Mouse (Mus musculus) adrenal gland, postnatal 25 days (tissue): ENCODE results near the gene Lrrc8c. TPM values are rescaled to one million over a fixed set of nuclear protein-coding genes. Genes with fewer than 3 reads are reported as not detected.

ENCODE experiments used
- DNase-seq: peaks from one replicate; pipeline ENCODE4 v3.0.0; 2021; ENCODE audit warnings: mixed read lengths
- total RNA-seq: library from RNA; stranded (reverse); gene quantifications from 2 replicates; pipeline ENCODE4 v1.2.3, GENCODE M21; 2021

Lrrc8c gene
- total RNA-seq, 1 experiment from 2014 or later, result 36.8 TPM

DNA sequence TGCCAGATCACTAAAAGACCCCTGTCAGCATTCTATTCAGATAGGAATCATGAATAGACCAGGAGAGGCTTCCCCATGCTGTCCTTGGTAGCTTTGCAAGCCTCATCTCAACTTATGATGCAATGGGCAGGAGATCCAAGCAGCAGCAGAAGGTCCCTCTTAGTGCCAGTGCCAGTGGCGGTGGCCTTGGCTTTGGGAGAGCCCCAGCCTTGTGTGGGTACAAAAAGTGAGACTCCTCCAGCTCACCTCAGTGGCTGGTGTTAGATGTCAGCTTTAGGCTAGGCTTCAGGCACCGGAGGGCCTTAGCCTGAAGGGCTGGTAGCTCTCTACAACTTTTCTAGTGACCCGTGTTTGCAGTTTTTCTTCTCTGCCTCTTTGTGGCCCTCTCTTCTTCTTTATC, 18.1 kb upstream of the Lrrc8c start:
- DNase-seq, result no peak

DNA sequence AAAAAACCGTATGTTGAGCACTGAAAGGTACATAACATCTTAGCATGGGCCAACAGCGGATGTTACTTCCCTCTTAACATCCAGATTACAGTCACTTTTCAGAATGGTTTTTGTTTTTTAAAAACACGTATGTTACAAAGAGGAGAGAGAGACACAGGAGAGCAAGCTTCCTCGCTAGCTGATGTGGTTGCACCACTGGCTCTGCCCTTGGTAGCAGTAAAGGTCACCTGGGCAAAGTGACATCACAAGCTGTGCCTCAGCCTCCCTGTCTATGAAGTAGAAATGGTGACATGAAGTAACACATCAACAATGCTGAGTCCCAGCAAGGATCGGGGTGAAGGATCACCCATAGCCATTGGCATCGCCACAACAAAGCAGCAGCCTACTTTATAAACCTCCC, 10.4 kb upstream of the Lrrc8c start:
- no peak for DNase-seq

DNA sequence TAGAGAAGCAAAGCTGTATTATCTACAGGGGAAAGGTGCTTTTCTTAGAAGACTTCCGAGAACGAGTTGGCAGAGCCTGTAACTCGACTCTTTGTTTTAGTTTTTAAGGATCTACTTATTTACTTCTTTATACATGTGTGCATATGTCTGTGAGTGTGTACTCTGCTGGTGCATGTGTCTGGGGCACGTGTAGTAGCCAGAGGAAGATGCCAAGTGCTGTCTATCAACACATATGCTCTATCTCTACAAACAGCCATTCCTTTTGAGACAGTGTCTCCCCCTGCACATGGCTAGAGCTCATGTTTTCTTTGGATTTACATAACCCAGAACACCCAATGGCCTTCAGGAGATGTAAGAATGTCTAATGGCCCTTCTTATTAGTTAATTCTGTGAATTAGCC, 6.9 kb upstream of the Lrrc8c start:
- DNase-seq, result no peak

DNA sequence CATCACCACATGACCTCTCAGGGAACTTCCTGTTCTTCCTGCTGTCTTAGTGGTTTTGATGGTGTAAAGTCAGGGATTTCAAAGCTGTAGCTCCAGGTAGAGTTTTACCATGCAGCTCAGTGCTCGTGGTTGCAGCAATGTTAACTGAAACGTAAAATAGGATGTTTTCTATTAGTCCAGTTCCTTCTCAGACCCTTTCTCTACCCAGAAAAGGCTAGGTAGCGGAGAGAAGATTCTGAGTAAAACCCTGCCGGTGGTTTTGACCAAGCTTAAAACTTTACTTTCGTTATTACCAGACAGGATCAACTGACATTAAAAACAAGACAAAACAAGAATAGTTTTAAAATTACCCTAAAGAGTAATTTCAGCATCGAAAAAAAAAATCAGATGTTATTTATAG, 3.7 kb upstream of the Lrrc8c start:
- no peak for DNase-seq

DNA sequence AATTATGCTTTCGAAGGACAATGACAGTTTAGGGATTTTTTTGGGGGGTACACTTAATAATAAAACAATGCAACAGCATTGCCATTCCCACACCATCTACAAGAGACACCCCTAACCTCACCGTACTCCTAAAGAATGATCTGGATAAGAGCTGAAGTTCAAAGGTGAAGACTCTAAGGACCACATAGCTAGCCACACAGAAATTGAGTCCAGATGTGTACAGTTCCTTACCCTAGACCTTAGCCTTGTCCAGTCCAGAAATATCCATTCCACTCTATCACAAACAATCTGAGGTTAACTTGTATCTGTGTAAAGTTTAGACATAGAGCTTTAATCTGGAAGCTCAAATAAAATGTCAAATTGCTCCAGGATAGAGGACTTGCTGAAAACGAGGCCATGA, 2.9 kb upstream of the Lrrc8c start:
- no peak for DNase-seq

GRCm38 (mm10) chr5:105517992-105518625, 1.1 kb upstream of the Lrrc8c start:
- no peak for DNase-seq

DNA sequence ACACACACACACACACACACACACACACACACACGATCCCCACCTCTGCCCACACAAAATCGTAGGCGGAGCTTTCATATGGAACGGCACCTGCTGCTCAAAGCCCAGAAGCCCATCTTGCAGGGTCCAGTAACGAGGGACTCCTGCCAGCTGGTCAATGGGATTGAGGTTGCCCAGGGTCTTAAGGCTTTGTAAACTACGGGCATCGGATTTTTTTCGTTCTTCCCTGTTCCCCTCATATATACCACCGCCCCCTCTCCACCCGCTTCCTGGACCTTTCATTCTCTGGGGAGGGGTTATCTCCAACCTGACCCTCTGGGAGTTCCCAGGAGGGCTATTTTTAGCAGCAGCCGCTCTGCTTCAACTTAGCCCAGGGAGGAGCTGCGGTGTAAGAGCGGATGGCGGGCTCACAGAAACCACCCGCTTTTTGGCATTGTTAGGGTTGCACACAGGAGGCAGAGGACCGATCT, 527 bp upstream of the Lrrc8c start:
- no peak for DNase-seq

DNA sequence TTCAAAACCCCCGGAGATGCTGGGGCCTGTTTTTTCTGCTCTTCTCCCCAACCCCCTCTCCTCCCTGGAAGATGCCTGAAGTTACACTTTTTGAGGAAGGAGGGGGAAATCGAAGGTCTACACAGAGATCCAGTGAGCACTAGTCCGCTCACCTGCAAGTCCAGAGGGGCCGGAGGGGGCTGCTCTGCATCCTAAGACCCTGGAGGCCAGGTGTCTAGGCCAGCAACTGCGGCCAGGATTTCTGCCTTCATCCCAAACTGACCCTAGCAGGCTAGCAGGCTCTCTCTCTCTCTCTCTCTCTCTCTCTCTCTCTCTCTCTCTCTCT, 750 bp downstream of the Lrrc8c start:
- DNase-seq, result no peak

- no peak for DNase-seq
Measured at GRCm38 (mm10) chr5:105520442-105520965, 1.3 kb downstream of the Lrrc8c start.

- DNase-seq, result no peak
Measured at GRCm38 (mm10) chr5:105523452-105523851, 4.3 kb downstream of the Lrrc8c start.

GRCm38 (mm10) chr5:105525004-105525403, 5.8 kb downstream of the Lrrc8c start:
- no peak for DNase-seq

DNA sequence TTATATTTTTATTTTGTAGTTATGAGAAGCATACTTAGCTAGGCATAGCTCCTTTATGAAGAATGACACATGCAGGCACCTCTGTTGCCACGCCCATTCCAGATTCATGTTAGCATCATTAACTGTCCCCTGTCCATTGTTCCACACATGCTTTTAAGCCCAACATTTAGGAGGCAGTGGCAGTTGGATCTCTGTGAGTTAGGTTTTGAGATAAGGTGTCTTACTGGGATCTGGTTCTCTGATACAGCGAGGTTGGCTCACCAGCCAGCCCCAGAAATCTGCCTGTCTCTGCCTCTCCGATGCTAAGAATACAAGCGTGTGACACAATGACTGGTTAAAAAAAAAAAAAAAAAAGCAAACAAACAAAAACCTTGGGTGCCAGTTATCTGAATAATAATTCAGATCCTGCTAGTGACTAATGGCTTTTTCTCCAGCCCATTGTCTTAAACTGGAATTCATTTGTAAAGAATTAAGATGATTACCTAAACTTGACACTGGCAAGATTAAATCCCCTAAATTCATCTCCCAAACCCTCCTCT, 7.0 kb downstream of the Lrrc8c start:
- DNase-seq, result no peak

DNA sequence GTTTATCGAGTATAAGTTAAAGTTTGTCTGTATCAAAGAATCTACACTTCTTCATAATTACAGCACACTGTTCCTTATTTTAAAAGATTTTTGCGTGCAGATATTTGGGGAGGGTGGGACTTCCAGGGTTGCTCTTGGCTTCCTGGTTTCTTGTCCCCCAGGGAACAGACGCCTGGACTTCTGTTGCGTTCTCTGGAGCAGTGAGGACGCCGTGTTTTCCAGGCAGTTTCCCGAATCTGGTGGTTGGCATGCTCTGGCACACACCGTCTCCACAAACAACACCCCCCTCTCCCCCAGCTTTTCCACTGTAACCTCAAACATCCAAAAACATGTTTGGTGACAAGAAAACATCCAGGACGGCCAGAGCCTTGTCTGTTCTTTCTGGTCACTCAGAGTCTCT, 7.6 kb downstream of the Lrrc8c start:
- DNase-seq, result no peak

DNA sequence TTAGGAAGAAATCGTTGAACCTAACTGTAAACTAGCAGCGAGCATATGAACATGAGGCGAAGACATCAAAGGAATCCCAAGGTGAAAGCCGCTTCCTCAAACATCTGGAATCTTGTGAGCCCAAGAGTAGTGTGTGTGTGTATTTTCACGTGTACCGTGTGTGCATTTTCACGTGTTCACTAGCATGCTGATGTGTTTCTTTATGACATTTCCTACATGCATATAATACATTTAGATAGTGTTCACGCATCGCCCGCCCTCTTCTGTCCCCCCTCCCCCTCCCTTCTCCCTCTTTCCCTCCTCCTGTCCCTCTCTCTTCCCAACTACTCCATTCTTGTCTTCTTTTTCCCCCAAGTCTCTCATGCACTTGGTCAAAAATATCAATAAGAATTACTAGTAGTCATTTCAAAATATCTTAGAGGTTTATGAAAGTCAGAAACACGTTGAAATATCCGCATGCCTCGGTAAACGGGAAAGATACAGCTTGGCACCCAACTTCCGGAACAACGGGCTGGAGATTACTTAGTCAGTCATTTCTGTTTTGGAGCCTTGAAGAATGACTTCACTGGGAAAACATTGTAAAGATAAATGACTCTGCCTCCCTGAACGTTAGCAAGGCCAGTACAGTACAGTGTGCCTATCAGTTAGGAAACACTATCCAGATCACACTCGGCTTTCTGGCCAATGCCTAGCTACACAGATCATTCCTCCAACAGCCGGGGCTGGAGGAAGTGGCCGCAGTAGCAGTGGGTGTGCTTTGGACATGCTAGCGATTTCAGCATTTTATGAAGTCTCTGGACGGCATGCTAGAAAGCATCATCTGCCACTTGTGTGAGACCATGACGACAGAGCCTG, 8.5 kb downstream of the Lrrc8c start:
- DNase-seq, result peak; percentile 40

- no peak for DNase-seq
Measured at GRCm38 (mm10) chr5:105530576-105530975, 11.4 kb downstream of the Lrrc8c start.

- no peak for DNase-seq
Measured at GRCm38 (mm10) chr5:105535186-105535585, 16.0 kb downstream of the Lrrc8c start.

- DNase-seq, result no peak
Measured at GRCm38 (mm10) chr5:105536172-105536571, 17.0 kb downstream of the Lrrc8c start.

DNA sequence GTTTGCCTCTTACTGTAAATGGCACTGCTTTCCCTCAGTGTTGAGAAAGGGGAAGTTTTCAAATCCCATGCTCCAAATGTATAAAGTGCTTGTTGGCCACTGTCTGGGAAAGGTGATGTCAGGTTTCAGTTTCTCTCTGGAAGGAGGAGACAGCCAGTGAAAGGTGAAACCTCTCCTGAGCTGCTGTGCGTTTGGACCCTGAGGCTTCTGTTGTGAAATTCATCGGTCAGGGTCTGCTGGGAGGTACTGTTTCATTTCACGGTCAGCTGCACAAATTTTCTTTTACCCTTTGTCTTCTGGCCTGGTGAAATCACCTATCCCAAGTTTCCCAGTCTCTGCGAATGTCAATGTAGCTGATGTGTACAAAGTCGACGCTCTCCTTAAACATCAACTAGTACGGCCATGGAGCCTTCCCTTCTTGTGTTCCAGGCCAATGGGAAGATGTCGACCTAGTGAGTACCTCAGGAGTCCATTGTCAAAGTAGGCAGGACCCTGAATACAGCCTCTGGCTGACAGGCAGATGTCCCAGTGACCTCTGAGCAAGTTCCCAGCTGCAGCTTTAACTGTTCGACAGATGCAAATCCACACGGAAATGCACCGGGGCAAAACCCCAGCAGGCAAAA, 18.0 kb downstream of the Lrrc8c start:
- no peak for DNase-seq

DNA sequence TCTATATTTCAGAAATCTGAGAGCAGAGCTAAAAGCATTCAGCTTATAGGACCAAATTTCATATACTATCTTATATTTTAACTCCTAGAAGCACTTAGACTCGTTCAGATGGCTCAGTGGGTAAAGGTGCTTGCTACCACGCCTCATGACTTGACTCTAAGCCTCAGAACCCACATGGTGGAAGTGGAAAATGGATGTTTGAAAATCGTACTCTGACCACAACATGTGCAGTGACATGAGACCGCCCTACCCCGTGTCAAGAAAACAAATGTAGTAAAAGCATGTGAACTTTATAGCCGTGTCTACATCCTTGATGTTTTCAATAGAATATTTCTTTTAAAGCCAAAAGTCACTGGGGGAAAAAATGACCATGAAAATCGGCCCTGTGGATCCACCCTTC, 21.9 kb downstream of the Lrrc8c start:
- no peak for DNase-seq

DNA sequence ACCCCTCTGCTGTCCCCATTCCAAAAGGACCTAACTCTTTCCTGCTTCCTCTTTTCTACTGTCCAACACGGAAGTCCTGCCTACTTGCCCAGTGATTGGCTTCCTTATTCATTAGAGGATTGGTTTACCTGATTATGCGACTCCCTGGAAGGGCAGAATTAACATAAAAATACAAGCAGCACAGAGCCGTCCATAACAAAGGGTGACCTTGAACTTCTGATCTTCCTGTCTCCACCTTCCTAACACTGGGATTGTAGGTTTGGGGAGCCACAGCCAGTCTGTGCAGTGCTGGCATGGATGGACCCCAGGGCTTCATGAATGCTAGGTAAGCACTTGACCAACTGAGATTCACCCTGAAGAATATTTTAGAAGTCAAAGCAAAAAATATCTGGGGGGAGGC, 25.9 kb downstream of the Lrrc8c start:
- no peak for DNase-seq

GRCm38 (mm10) chr5:105547115-105547514, 27.9 kb downstream of the Lrrc8c start:
- DNase-seq, result no peak

DNA sequence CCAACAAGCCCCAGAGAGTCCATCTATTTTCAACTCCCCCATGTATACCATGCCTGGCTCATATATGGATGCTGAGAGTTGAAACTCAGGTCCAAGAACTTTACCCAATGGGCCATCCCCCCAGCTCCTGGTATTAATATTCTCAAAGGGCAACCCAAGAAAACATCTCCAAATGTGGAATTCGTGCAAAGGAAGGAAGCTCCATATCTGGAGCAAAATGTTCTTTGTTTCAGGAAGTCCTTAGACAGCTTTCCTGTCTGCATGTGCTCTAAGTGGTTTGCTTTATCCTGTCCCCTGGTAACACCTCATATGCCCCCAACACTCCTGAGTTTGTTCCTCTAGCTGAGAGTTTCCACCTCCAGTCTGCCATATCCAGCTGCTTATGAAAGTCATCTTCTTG, 32.6 kb downstream of the Lrrc8c start:
- no peak for DNase-seq

GRCm38 (mm10) chr5:105556291-105556690, 37.1 kb downstream of the Lrrc8c start:
- DNase-seq, result no peak
